Mouse (Mus musculus) lung, adult 10 weeks (tissue): ENCODE results near the gene Chst2. TPM values are rescaled to one million over a fixed set of nuclear protein-coding genes. Genes with fewer than 3 reads are reported as not detected.

ENCODE experiments used
- polyA plus RNA-seq: library from polyadenylated mRNA; stranded (reverse); fragments of 350-450 nt; fragmentation: Illumina TruSeq; extraction: RNeasy Lipid Tissue Mini Kit (QIAGEN cat#74804); gene quantifications from one replicate; pipeline ENCODE4 v1.2.3, GENCODE M21; 2014; ENCODE audit warnings: low read depth, low replicate concordance; ENCODE audit not compliant: insufficient read depth

Gene Chst2
- polyA plus RNA-seq: 4.4 TPM

GRCm38 (mm10) chr9:95406571-95407561, at the start of gene Chst2:
Gene Chst2, minus strand, starts transcription at chr9:95406722.

Other genes with a start within 250 kb of the Chst2 start
- 12.8 TPM for gene U2surp, start 105.3 kb upstream of the Chst2 start, polyA plus RNA-seq
- 0.40 TPM for gene Paqr9, start 152.9 kb upstream of the Chst2 start, polyA plus RNA-seq
- gene Pcolce2, start 230.9 kb upstream of the Chst2 start, polyA plus RNA-seq: 154 TPM